Mouse (Mus musculus) adrenal gland, adult 18-20 months (tissue): ENCODE measurements around the gene Rxrb. TPM values are rescaled to one million over a fixed set of nuclear protein-coding genes. Genes with fewer than 3 reads are reported as not detected.
A peak's percentile ranks its signal among the peaks of the same experiment; 100 is the strongest.

Experiments
- DNase-seq, 2 experiments: peaks; one replicate each; pipeline ENCODE4 v3.0.0; 2021 to 2022; ENCODE audit warnings: low spot score in 2 of 2
- microRNA-seq, 2 experiments: library from miRNA; unstranded; fragments of <30 nt; microRNA quantifications; one replicate each; pipeline ENCODE4 v1.2.0; 2021; ENCODE audit warnings: borderline number of aligned reads in 2 of 2
- total RNA-seq, 2 experiments: library from RNA; stranded (reverse); gene quantifications; 1 replicate in 1 of 2; 2 replicates in 1 of 2; pipeline ENCODE4 v1.2.3; 2021

The Rxrb gene
- total RNA-seq, 2 experiments from 2014 or later = 55.9 to 58.2 TPM

GRCm38 (mm10) chr17:34039562-34040450, 8.2 kb downstream of the Rxrb start:
- DNase-seq = no peak

DNA sequence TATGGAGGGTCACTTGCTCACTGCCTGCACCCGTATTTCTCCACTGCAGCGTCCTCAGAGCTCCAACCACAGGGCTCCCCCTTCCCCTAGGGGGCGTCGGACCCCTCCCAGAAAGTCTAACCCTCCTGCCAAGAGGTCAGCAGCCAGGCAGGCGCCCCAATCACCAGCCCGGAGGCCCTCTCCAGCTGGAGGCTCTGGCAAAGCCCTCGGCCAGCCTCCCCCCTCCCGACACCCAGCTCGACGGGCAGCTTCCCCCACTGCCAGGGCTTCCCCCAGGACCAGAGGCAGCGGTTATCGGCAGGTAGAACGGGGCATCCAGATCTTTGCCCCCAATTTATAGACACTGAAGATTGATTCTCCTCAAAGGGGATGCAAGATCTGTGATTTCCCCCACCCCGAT, 14.3 kb downstream of the Rxrb start:
- no peak for DNase-seq

- DNase-seq = no peak
These were observed 15.9 kb downstream of the Rxrb start for GRCm38 (mm10) chr17:34047404-34048050.

DNA sequence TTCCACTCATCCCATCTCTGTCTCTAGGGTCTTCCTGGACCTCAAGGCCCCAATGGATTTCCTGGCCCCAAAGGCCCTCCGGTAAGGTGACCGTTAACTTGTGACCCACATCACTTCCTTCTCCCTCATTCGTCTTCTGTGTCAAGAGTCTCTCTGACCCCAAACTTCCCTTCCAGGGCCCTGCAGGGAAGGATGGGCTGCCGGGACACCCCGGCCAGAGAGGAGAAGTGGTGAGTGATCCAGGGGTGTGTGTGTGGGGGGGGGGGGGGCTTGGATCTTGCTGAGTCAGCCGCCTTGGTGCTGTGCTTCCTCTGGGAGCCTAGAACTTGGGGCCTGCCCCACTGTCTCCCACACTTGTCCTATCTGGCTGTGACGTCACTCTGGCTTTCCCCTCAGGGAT, 25.6 kb downstream of the Rxrb start:
- no peak for DNase-seq

DNA sequence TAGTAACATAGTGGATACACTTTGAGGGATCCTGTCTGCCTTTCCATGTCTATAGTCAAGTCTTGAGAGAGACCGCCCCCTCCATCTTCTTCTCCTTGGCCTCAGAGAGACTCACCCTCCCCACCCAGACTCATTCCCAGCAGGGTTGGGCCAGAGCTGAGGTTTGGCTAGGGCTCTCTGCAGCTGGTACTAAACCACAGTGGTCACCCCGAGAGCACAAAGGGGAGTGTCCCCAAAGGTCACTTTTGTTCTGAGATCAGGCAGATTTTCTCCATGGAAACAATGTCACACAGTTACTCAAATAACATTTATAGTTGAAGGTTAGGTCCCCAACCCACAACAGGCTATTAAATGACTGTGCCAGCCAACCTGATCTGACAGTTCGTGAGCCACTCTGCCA, 37.3 kb downstream of the Rxrb start:
- no peak for DNase-seq

DNA sequence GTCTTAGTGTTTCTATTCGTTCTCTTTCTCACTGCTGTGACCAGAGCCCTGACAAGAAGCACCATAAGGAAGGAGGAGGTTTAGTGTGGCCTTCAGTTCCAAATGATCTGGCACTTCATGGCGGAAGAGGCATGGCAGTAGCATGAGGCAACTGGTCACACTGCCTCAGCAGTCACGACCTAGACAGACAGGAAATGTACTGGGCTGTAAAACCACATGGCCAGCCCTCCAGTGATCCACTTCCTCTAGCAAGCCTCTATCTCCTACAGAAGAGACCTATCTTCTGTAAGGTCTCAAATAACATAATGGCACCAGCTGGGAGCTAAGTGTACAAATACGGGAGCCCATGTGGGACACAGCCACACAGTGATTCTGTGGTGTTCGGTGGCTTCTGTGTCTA, 40.5 kb downstream of the Rxrb start:
- no peak for DNase-seq

DNA sequence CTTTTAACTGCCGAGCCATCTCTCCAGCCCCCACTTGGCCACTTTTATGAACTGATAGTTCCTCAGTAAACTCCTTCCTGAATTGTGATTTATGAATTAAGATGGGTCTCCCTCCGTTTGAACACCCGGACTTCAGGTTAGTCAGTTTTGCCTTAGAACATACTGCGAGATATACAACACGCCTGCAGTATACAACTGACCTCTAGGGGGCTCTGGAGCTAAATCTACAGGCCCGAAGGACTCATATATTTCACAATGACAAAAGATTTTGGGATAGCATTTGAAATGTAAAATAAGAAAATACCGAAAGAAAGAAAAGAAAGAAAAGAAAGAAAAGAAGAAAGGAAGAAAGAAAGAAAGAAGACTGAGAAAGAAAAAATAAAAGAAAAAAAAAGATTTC, 43.7 kb downstream of the Rxrb start:
- DNase-seq = peak; percentile 62 to 76

DNA sequence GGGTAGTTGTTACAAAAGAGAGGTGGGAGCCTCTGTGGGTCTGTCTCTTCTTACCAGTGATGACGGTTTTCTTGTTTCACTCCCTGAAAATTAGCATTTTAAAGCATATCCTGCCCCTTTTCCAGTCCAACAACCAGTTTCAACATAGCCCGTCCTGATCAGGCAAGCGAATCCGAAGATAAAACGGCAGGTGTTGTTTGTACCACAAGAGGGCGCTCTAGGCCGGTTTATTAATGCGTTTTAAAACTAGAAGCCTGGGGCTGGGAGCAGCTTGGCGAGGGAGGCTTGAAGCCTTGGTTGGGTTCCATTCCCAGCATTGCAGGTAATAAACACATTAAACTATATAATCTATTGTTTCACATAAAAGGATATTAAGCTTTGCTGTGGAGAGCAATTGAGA, 45.9 kb downstream of the Rxrb start:
- DNase-seq = peak; percentile 56 to 63

DNA sequence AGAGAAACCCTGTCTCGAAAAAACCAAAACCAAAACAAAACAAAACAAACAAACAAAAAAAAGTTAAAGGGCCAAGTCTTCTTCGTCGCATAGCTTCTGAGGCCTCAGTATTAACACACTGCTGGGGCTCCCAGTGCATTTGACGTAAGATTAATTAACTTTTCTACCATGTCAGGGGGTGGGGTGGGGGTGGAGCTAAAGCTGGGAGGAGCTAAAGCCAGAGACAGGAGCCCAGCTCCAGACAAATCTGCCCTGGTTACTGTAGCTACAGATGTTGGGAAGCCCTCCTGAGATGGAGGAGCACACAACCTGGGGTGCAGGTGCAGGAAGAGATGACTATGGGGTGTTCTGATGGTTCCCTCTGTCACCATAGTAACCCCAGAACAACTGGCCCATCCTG, 46.5 kb downstream of the Rxrb start:
- no peak for DNase-seq

- no peak for DNase-seq
These were observed 47.4 kb downstream of the Rxrb start for GRCm38 (mm10) chr17:34079002-34079401.

DNA sequence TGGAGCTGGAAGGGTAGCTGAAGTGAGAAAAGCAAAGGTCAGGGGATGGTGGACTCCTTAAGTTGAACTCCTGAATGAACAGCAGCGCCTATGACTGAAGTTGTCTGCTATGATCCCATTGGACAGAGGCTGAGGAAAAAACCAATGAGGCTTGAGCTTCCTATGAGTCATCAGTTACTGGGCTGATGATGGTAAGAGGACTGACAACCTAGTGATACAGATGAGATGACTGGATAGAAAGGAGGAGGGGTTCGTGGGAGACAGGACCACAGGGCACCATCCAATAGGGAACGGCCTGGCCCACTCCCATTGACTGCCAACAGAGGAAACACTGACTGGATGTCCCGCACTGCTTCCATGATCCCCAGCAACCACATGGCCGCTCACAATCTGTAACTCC, 48.0 kb downstream of the Rxrb start:
- no peak for DNase-seq

DNA sequence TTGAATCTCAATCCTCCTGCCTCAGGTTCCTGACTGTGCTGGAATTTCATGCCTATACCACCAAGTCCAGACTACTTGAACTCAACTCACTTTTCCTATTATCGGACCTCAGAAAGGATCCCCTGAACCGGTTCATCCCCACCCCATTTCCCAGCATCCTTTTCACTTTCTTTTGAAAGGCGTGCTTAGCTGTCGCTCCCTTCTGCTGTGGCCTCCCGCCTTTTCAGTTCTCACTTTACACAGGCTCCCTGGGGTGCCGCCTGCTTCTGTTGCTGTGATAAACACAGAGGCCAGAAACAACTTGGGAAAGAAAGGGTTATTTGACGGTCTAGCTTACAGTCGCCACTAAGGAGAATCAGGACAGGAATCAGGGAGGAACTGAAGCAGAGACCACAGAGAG, 51.5 kb downstream of the Rxrb start:
- no peak for DNase-seq

- DNase-seq = no peak
These were observed 55.8 kb downstream of the Rxrb start for GRCm38 (mm10) chr17:34087386-34087785.

Small RNAs within 50 kb of the gene (microRNA-seq; reads per million reads assigned to microRNA genes)
- gene Mir219a-1 (0 to 0.61 reads per million in 2 experiments), gene Mir219c (0 reads per million in 2 experiments)

Other genes with a start within 250 kb of the Rxrb start
- 100 to 1,000 TPM in 1 of 2 experiments, 10 to 100 TPM in 1; 47.8 to 111 TPM for gene Angptl4, start 250.0 kb upstream of the Rxrb start, total RNA-seq
- gene Kank3, start 221.3 kb upstream of the Rxrb start, total RNA-seq = 10 to 100 TPM; 66.2 to 93.4 TPM
- gene Rps28, start 207.2 kb upstream of the Rxrb start, total RNA-seq = 1,000 to 10,000 TPM; 1,292 to 1,451 TPM
- gene Ndufa7, start 207.2 kb upstream of the Rxrb start, total RNA-seq = 100 to 1,000 TPM; 487 to 498 TPM
- gene Cd320, start 188.7 kb upstream of the Rxrb start, total RNA-seq = 10 to 100 TPM; 24.0 to 39.7 TPM
- not detected for gene Gm7029, start 158.0 kb upstream of the Rxrb start, total RNA-seq
- gene Kifc1, start 141.2 kb upstream of the Rxrb start, total RNA-seq = 1 to 10 TPM in 1 of 2 experiments, under 1 TPM in 1; 0.86 to 1.8 TPM
- gene Platr17, start 126.7 kb upstream of the Rxrb start, total RNA-seq = not detected
- gene Daxx, start 122.4 kb upstream of the Rxrb start, total RNA-seq = 10 to 100 TPM; 25.5 to 29.7 TPM
- gene Tapbp, start 115.9 kb upstream of the Rxrb start, total RNA-seq = 100 to 1,000 TPM; 179 to 234 TPM
- gene Zbtb22, start 115.9 kb upstream of the Rxrb start, total RNA-seq = 10 to 100 TPM; 20.3 to 23.3 TPM
- gene Rgl2, start 102.3 kb upstream of the Rxrb start, total RNA-seq = 10 to 100 TPM; 42.8 to 46.3 TPM
- 10 to 100 TPM; 79.6 to 90.7 TPM for gene Pfdn6, start 91.5 kb upstream of the Rxrb start, total RNA-seq
- gene Wdr46, start 91.2 kb upstream of the Rxrb start, total RNA-seq = 10 to 100 TPM; 29.2 to 35.7 TPM
- gene B3galt4, start 80.3 kb upstream of the Rxrb start, total RNA-seq = 1 to 10 TPM; 3.9 to 5.0 TPM
- gene Vps52, start 76.0 kb upstream of the Rxrb start, total RNA-seq = 10 to 100 TPM; 51.1 to 53.5 TPM
- 100 to 1,000 TPM; 672 to 676 TPM for gene Rps18, start 75.8 kb upstream of the Rxrb start, total RNA-seq
- 1,000 to 10,000 TPM in 1 of 2 experiments, 100 to 1,000 TPM in 1; 550 to 1,344 TPM for gene H2-K1, start 31.5 kb upstream of the Rxrb start, total RNA-seq
- gene Ring1, start 7.1 kb upstream of the Rxrb start, total RNA-seq = 10 to 100 TPM; 43.9 to 45.5 TPM
- gene H2-Ke6, start 3.8 kb upstream of the Rxrb start, total RNA-seq = 100 to 1,000 TPM; 246 to 274 TPM
- gene Slc39a7, start 130 bp upstream of the Rxrb start, total RNA-seq = 100 to 1,000 TPM; 131 to 156 TPM
- 1 to 10 TPM; 1.4 to 1.9 TPM for gene Col11a2, start 7.6 kb downstream of the Rxrb start, total RNA-seq
- under 1 TPM; 0.36 to 0.54 TPM for gene H2-Oa, start 60.5 kb downstream of the Rxrb start, total RNA-seq
- gene H2-DMa, start 87.7 kb downstream of the Rxrb start, total RNA-seq = 10 to 100 TPM; 14.7 to 21.0 TPM
- gene Brd2, start 90.8 kb downstream of the Rxrb start, total RNA-seq = 100 to 1,000 TPM; 199 to 244 TPM
- gene H2-DMb2, start 111.5 kb downstream of the Rxrb start, total RNA-seq = 1 to 10 TPM; 2.0 to 3.8 TPM
- 10 to 100 TPM in 1 of 2 experiments, 1 to 10 TPM in 1; 8.5 to 13.3 TPM for gene H2-DMb1, start 121.3 kb downstream of the Rxrb start, total RNA-seq
- gene Tap1, start 155.7 kb downstream of the Rxrb start, total RNA-seq = 10 to 100 TPM; 13.8 to 24.9 TPM
- 10 to 100 TPM; 15.2 to 31.6 TPM for gene Psmb9, start 156.0 kb downstream of the Rxrb start, total RNA-seq
- 10 to 100 TPM; 36.2 to 74.2 TPM for gene Psmb8, start 165.9 kb downstream of the Rxrb start, total RNA-seq
- gene Tap2, start 171.7 kb downstream of the Rxrb start, total RNA-seq = 10 to 100 TPM; 51.6 to 60.9 TPM
- under 1 TPM; 0.40 to 0.99 TPM for gene H2-Ob, start 207.1 kb downstream of the Rxrb start, total RNA-seq
- 100 to 1,000 TPM in 1 of 2 experiments, 10 to 100 TPM in 1; 90.9 to 173 TPM for gene H2-Ab1, start 225.9 kb downstream of the Rxrb start, total RNA-seq